Mouse (Mus musculus): ENCODE data around the gene Cpeb3. TPM values are rescaled to one million over a fixed set of nuclear protein-coding genes. Genes with fewer than 3 reads are reported as not detected.

The Cpeb3 gene
- total and polyA plus RNA-seq, 3 experiments = 2.0 to 5.2 (median 2.0) TPM

- DNase-seq (ENCODE audit: low spot score) (no peak), ATAC-seq (ENCODE audit: extremely low read depth, insufficient number of reproducible peaks, low FRiP score, poor library complexity, severe bottlenecking) (no peak)
Observed at GRCm38 (mm10) chr19:37172566-37173130, 35.8 kb downstream of the Cpeb3 start.

GRCm38 (mm10) chr19:37172096-37172495, 36.3 kb downstream of the Cpeb3 start:
- ATAC-seq (ENCODE audit: extremely low read depth, insufficient number of reproducible peaks, low FRiP score, poor library complexity, severe bottlenecking) (no peak), DNase-seq (ENCODE audit: low spot score) (no peak)
- Histone ChIP-seq H3K4me3 (ENCODE audit: low read depth, low read length) (no peak overlapping the region), H3K36me3 (replicated peaks) (no peaks in the 10 kb centered on the region), H3K4me1 (ENCODE audit: insufficient read depth, low read depth, low read length) (peaks cover 50% of the 10 kb centered on the region), H3K27me3 (ENCODE audit: insufficient read depth, low read length) (peaks cover 8% of the 10 kb centered on the region), H3K9me3 (replicated peaks) (no peaks in the 10 kb centered on the region)
- TF ChIP-seq TAL1 (conservative IDR thresholded peaks at IDR 0.05; ENCODE audit: low read depth, low read length) = no peak
- no peak for TF ChIP-seq GATA1 (IDR thresholded peaks at IDR 0.05; ENCODE audit: borderline replicate concordance, low read length)
- no peak for TF ChIP-seq CTCF (IDR thresholded peaks at IDR 0.05; ENCODE audit: low read depth, low read length)
- no peak for TF ChIP-seq POLR2AphosphoS5 (IDR thresholded peaks at IDR 0.05; ENCODE audit: insufficient replicate concordance, low read depth, low read length)
- TF ChIP-seq GATA2 (IDR thresholded peaks at IDR 0.05; ENCODE audit: borderline replicate concordance, low read depth, low read length) = no peak

More at GRCm38 (mm10) chr19:37172566-37173130, 35.8 kb downstream of the Cpeb3 start:
- Histone ChIP-seq H3K36me3 (replicated peaks) (no peaks in the 10 kb centered on the region), H3K4me1 (ENCODE audit: insufficient read depth, low read depth, low read length) (peaks cover 51% of the 10 kb centered on the region), H3K9me3 (replicated peaks) (no peaks in the 10 kb centered on the region), H3K4me3 (ENCODE audit: low read depth, low read length) (no peak overlapping the region), H3K27me3 (ENCODE audit: insufficient read depth, low read length) (peaks cover 8% of the 10 kb centered on the region)
- TF ChIP-seq GATA1 (IDR thresholded peaks at IDR 0.05; ENCODE audit: borderline replicate concordance, low read length) (no peak), TAL1 (conservative IDR thresholded peaks at IDR 0.05; ENCODE audit: low read depth, low read length) (no peak), GATA2 (IDR thresholded peaks at IDR 0.05; ENCODE audit: borderline replicate concordance, low read depth, low read length) (no peak), POLR2AphosphoS5 (IDR thresholded peaks at IDR 0.05; ENCODE audit: insufficient replicate concordance, low read depth, low read length) (no peak), CTCF (IDR thresholded peaks at IDR 0.05; ENCODE audit: low read depth, low read length) (no peak)

GRCm38 (mm10) chr19:37156770-37157336, 51.5 kb downstream of the Cpeb3 start:
- no peaks in the 10 kb centered on the region for H3K9me3 ChIP-seq (replicated peaks)
- DNase-seq (ENCODE audit: low spot score) (no peak), ATAC-seq (ENCODE audit: extremely low read depth, insufficient number of reproducible peaks, low FRiP score, poor library complexity, severe bottlenecking) (no peak)
- TF ChIP-seq GATA1 (IDR thresholded peaks at IDR 0.05; ENCODE audit: borderline replicate concordance, low read length) (no peak), GATA2 (IDR thresholded peaks at IDR 0.05; ENCODE audit: borderline replicate concordance, low read depth, low read length) (no peak), CTCF (IDR thresholded peaks at IDR 0.05; ENCODE audit: low read depth, low read length) (no peak), TAL1 (conservative IDR thresholded peaks at IDR 0.05; ENCODE audit: low read depth, low read length) (no peak), POLR2AphosphoS5 (IDR thresholded peaks at IDR 0.05; ENCODE audit: insufficient replicate concordance, low read depth, low read length) (no peak)
- H3K4me3 ChIP-seq (ENCODE audit: low read depth, low read length) = no peak overlapping the region
- H3K27me3 ChIP-seq (ENCODE audit: insufficient read depth, low read length) = no peaks in the 10 kb centered on the region
- H3K4me1 ChIP-seq (ENCODE audit: insufficient read depth, low read depth, low read length) = peaks cover 3% of the 10 kb centered on the region
- H3K36me3 ChIP-seq (replicated peaks) = no peaks in the 10 kb centered on the region

GRCm38 (mm10) chr19:37156040-37156439, 52.4 kb downstream of the Cpeb3 start:
- H3K27me3 ChIP-seq (ENCODE audit: insufficient read depth, low read length) = no peaks in the 10 kb centered on the region

GRCm38 (mm10) chr19:37147145-37147544, 61.3 kb downstream of the Cpeb3 start:
- TF ChIP-seq GATA2 (IDR thresholded peaks at IDR 0.05; ENCODE audit: borderline replicate concordance, low read depth, low read length) = no peak
- no peak for TF ChIP-seq CTCF (IDR thresholded peaks at IDR 0.05; ENCODE audit: low read depth, low read length)
- TF ChIP-seq POLR2AphosphoS5 (IDR thresholded peaks at IDR 0.05; ENCODE audit: insufficient replicate concordance, low read depth, low read length) = no peak
- TF ChIP-seq TAL1 (conservative IDR thresholded peaks at IDR 0.05; ENCODE audit: low read depth, low read length) = no peak
- TF ChIP-seq GATA1 (IDR thresholded peaks at IDR 0.05; ENCODE audit: borderline replicate concordance, low read length) = no peak
- no peaks in the 10 kb centered on the region for H3K36me3 ChIP-seq (replicated peaks)
- peaks cover 32% of the 10 kb centered on the region for H3K4me1 ChIP-seq (ENCODE audit: insufficient read depth, low read depth, low read length)
- DNase-seq (ENCODE audit: low spot score) = peak; percentile 15
- H3K27me3 ChIP-seq (ENCODE audit: insufficient read depth, low read length) = no peaks in the 10 kb centered on the region
- no peak overlapping the region for H3K4me3 ChIP-seq (ENCODE audit: low read depth, low read length)
- peak; percentile 49 for ATAC-seq (ENCODE audit: extremely low read depth, insufficient number of reproducible peaks, low FRiP score, poor library complexity, severe bottlenecking)
- H3K9me3 ChIP-seq (replicated peaks) = no peaks in the 10 kb centered on the region

More at GRCm38 (mm10) chr19:37156040-37156439, 52.4 kb downstream of the Cpeb3 start:
- no peak overlapping the region for H3K4me3 ChIP-seq (ENCODE audit: low read depth, low read length)
- ATAC-seq (ENCODE audit: extremely low read depth, insufficient number of reproducible peaks, low FRiP score, poor library complexity, severe bottlenecking) = no peak
- DNase-seq (ENCODE audit: low spot score) = no peak
- H3K9me3 ChIP-seq (replicated peaks) = no peaks in the 10 kb centered on the region
- peaks cover 3% of the 10 kb centered on the region for H3K4me1 ChIP-seq (ENCODE audit: insufficient read depth, low read depth, low read length)
- TF ChIP-seq GATA1 (IDR thresholded peaks at IDR 0.05; ENCODE audit: borderline replicate concordance, low read length) (no peak), GATA2 (IDR thresholded peaks at IDR 0.05; ENCODE audit: borderline replicate concordance, low read depth, low read length) (no peak), CTCF (IDR thresholded peaks at IDR 0.05; ENCODE audit: low read depth, low read length) (no peak), POLR2AphosphoS5 (IDR thresholded peaks at IDR 0.05; ENCODE audit: insufficient replicate concordance, low read depth, low read length) (no peak), TAL1 (conservative IDR thresholded peaks at IDR 0.05; ENCODE audit: low read depth, low read length) (no peak)
- H3K36me3 ChIP-seq (replicated peaks) = no peaks in the 10 kb centered on the region

GRCm38 (mm10) chr19:37145846-37146245, 62.6 kb downstream of the Cpeb3 start:
- ATAC-seq (ENCODE audit: extremely low read depth, insufficient number of reproducible peaks, low FRiP score, poor library complexity, severe bottlenecking) (no peak), DNase-seq (ENCODE audit: low spot score) (no peak)
- Histone ChIP-seq H3K36me3 (replicated peaks) (no peaks in the 10 kb centered on the region), H3K4me1 (ENCODE audit: insufficient read depth, low read depth, low read length) (peaks cover 44% of the 10 kb centered on the region), H3K9me3 (replicated peaks) (no peaks in the 10 kb centered on the region), H3K27me3 (ENCODE audit: insufficient read depth, low read length) (no peaks in the 10 kb centered on the region), H3K4me3 (ENCODE audit: low read depth, low read length) (no peak overlapping the region)
- no peak for TF ChIP-seq GATA2 (IDR thresholded peaks at IDR 0.05; ENCODE audit: borderline replicate concordance, low read depth, low read length)
- TF ChIP-seq TAL1 (conservative IDR thresholded peaks at IDR 0.05; ENCODE audit: low read depth, low read length) = no peak
- TF ChIP-seq GATA1 (IDR thresholded peaks at IDR 0.05; ENCODE audit: borderline replicate concordance, low read length) = no peak
- TF ChIP-seq POLR2AphosphoS5 (IDR thresholded peaks at IDR 0.05; ENCODE audit: insufficient replicate concordance, low read depth, low read length) = no peak
- no peak for TF ChIP-seq CTCF (IDR thresholded peaks at IDR 0.05; ENCODE audit: low read depth, low read length)
